Mouse (Mus musculus) gastrocnemius, postnatal 25 days (tissue): ENCODE measurements around the gene Cdc25a. TPM values are rescaled to one million over a fixed set of nuclear protein-coding genes. Genes with fewer than 3 reads are reported as not detected.
A peak's percentile ranks its signal among the peaks of the same experiment; 100 is the strongest.

Experiments
- DNase-seq: peaks from one replicate; pipeline ENCODE4 v3.0.0; 2022
- long read RNA-seq, 2 experiments: library from polyadenylated mRNA; stranded (forward); transcript quantifications; one replicate each; pipeline ENCODE4 v2.0.0; 2021
- total RNA-seq, 2 experiments: library from RNA; stranded (reverse); gene quantifications; 1 replicate in 1 of 2; 2 replicates in 1 of 2; pipeline ENCODE4 v1.2.3; 2021

Gene Cdc25a
- total RNA-seq, result 1 to 10 TPM; 3.6 to 3.7 TPM
- long read RNA-seq, experiment 1, partial matches to known transcripts, result 1 of 5 reads
- long read RNA-seq, experiment 1, other reads (novel, unspliced or antisense), result 1 of 5 reads
- long read RNA-seq, experiment 2, partial matches to known transcripts, result 1 of 7 reads
- long read RNA-seq, experiment 2, other reads (novel, unspliced or antisense), result 2 of 7 reads

- peak; percentile 98 for DNase-seq
These were observed at the start of gene Cdc25a for GRCm38 (mm10) chr9:109874797-109875691. Cdc25a (plus strand) TSS chr9:109875579.

DNA sequence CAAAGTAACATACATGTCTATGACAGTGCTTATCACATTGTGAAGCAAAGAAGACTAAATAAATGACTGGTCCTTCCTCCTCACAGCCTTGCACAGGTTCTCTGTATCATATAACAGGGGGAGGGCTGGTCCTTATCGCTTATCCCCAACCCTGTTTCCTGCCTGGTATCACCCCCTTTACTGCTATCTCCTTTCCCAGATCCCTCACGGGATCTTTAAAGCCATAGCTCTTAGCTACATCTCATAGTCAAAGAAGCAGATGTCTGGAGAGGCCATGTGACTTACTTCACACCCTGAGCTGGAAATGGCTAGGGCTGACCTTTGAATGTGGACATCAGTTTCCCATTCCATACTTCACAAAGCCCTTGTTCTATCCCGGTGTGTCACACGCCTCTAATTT is 49.6 kb upstream of the Cdc25a start:
- DNase-seq, result no peak

GRCm38 (mm10) chr9:109826181-109826580 is 49.2 kb upstream of the Cdc25a start:
- no peak for DNase-seq

DNA sequence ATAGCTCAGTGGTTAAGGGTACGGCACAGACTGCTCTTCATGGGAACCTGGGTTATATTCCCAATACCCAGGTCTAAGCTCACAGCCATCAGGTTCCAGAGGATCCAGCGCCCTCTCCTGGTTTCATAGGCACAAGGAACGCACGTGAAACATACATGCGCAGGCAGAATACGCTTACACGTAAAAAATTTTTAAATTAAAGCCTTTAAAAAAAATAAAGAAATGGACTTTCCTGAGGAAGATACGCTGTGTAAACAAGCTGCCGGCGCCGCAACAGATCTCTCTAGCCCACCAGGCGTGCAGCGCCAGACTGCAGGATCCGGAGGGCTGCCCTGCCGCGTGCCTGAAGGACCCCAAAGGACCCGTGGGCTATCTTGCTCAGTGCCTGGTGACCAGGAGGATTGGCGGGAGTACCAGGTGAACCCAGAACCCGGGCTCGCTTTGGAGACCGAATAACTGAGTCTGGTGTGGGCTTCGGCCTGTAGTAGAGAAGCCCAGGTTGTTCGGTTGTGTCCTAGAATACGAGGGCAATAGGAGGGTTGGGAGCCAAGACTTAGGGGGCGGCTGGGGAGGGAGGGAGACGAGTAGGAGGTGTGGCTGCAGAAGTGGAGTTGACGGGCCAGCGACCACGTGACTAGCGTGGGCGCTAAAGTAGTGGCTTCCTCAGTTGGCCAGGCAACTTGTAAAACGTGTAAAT is 42.8 kb upstream of the Cdc25a start, which contains the start of gene Nme6:
Gene Nme6 (plus strand): TSS at position 359 of the 697 bp plus-strand sequence.
- peak; percentile 76 for DNase-seq

- no peak for DNase-seq
These were observed 42.3 kb upstream of the Cdc25a start for GRCm38 (mm10) chr9:109833088-109833412.

DNA sequence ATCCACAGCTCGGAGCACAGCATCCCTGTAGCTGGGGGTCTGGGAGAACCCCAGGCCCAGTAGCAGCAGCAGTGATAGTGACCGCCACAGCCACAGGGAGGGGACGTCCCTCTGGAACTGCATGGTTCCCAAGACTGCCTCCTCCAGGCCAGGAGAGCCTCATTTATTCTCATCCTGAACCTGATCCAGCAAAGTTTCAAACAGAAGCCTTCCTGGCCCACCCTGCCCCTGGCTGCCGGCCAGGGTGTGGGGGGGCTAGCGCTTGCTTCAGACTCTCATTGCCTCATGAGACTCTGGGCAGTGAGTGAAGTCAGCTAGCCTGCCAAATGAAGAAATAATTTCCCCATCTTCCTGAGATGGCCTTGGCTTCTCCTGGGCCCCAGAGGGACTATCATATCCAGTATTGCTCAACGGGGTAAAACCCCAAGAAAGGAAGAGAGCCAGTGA is 26.0 kb upstream of the Cdc25a start, which contains the start of gene Camp:
Gene Camp (minus strand): TSS at position 306 of the 447 bp plus-strand sequence.
- DNase-seq, result peak; percentile 76

DNA sequence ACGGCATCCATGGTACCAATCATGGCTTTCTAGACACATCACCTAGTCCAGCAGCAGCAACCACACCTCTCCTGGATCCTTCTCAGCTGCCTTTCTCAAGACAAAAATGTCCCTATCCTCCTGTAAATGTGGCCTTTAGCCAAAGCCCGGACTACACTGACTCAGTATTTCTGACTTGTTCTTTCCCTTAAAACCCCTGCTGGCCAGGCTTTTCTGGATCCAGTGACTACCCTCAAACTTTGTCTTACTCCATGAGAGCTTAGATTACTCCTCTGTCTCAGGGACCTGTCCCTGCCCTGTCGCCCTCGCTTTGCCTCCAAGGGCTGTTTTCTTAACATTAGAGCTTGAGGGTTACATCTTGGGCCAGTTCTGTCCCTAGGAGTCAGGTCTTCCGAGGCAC is 25.3 kb upstream of the Cdc25a start:
- no peak for DNase-seq

- no peak for DNase-seq
These were observed 21.0 kb upstream of the Cdc25a start for GRCm38 (mm10) chr9:109854341-109854740.

DNA sequence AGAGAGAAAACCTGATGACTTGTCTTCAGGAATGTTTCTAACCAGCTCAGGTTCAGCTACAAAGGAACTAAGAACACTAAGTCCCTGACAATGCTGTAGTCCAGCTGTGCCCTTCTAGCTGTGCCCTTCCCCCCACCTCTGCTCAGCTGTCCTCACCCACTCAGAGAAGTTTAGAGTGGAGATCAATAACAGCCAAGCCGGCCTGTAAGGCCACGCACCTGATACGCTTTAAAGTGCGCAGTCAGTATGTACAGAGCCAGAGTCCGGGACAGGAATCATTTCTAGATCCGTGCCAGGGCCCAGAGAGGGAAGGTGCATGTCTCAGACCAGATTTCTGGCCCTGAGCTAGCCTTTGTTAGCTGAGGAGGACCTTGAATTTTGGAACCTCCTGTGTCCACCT is 19.4 kb upstream of the Cdc25a start:
- no peak for DNase-seq

DNA sequence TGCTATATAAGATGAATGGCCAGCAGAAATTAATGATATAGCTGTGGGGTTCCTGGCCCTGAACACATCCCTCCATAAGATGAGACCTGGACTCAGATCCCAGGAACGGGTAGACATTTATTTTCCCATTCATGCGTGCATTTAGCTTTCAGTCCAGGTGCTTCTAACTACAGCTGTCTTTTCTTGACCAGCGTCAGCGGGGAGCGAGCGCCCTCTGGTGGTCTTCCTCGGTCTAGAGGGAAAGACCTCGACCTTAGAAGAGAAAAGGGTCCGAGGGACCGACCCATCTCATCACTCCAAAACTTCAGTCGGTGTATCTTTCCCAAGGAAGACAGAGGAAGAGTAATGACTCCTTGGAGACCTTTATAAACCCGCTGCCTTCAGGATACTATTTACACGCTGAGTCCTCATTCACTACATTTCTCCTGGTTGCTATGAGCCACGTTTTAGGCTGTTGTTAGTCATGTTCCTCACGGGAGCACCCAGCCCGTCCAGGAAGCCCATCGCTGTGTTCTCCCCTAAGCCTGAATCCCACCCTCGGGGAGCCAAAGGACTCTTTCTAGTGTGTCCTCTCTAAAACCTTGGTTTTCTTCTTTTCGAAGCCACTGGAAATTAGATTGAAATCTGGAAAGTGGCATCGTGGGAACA is 12.9 kb upstream of the Cdc25a start:
- DNase-seq, result peak; percentile 46

- DNase-seq, result no peak
These were observed 12.3 kb upstream of the Cdc25a start for GRCm38 (mm10) chr9:109863085-109863484.

- no peak for DNase-seq
These were observed 9.2 kb upstream of the Cdc25a start for GRCm38 (mm10) chr9:109866218-109866617.

GRCm38 (mm10) chr9:109870983-109871572 is 4.3 kb upstream of the Cdc25a start:
- DNase-seq, result no peak

DNA sequence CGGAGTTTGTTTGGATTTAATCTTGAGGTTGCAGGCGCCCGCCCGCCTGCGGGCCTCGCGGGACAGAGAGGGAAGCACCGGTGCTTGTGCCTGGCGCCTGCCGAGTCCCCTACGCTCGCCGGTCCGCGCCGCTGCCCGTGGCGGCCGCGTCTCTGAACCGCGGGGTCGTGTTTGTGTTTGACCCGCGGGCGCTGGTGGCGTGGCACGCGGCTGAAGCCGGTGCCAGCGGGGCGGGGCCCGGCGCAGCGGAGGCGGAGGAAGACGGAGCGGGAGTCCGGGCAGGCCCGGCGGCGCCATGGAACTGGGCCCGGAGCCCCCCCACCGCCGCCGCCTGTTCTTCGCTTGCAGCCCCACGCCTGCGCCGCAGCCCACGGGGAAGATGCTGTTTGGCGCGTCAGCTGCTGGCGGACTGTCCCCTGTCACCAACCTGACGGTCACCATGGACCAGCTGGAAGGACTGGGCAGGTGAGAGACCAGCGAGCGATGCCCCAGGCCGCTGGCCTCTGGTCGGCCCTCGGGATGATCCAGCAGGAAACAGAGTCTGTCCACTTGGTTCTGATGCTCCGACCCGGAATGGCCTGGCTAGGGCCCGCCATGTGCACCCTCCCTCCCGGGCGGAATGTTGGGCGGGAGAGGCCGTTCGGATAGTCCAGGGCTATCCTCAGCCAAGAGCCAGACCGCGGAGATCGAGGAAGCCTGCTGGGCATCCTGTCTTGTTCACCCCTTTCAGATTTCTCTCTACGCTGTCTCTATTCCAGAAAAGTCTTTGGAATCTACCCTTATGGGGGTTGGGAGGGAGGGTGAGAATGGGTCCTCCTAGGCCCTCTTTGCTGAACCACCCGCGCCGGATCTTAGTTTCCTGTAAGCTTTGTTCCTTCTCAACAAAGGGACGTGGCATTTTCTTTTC is 569 bp downstream of the Cdc25a start:
- DNase-seq, result peak; percentile 79

DNA sequence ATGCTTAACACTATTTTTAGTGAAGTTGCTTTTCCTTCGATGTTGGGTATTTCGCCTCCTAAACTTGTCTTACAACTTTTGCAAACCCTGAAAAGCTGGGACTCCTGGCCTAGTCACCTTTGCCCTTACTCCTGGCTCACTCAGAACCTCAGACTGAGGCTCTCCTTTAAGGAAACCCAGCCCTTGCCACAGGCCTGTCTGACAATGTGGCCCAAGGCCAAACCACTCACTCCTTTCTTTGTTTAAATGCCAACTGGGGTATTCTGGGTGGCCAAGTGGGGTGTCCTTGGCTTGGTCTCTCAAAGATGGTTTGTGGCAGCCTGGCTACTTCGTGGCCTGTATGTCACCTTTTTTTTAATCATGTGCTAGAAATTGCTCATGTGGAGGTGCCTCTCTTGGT is 1.4 kb downstream of the Cdc25a start:
- no peak for DNase-seq

- no peak for DNase-seq
These were observed 2.3 kb downstream of the Cdc25a start for GRCm38 (mm10) chr9:109877666-109878065.

DNA sequence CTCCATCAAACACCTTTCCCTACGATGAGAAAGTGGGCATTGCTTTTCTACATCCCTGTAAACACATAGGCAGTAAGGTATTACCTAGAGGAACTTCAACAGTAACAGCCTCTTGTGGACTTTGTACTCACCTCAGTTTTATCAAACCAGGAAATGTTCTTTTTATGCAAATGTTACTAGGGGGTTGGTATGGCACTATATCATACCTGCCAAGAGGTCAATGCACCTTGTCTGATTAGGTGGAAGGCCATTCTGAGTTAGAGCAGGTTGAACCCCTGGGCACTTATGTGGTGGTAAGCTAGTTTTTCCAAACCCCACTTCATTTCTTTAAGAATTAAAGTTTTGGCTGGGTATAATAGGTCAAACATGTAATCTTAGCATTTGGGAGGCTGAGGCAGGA is 3.9 kb downstream of the Cdc25a start:
- no peak for DNase-seq

DNA sequence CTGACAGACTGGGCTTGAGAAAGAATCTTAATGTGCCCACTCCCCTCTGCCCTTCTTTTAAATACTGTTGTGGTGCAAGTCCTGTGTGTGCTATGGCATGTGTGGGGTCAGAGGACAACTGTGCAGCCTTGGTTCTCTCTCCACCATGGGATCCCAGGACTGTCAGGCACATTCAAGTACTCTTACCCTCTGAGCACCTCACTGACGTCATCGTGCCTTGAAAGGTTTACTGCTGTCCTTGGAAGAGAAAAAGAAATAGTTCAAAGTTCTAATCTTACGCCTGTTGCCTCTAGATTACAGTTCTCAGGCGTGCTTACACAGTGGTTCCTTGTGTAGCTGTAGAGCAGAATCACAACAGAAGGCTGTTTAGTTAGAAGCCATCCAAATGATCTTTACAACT is 10.9 kb downstream of the Cdc25a start:
- DNase-seq, result no peak

GRCm38 (mm10) chr9:109887321-109887720 is 11.9 kb downstream of the Cdc25a start:
- no peak for DNase-seq

DNA sequence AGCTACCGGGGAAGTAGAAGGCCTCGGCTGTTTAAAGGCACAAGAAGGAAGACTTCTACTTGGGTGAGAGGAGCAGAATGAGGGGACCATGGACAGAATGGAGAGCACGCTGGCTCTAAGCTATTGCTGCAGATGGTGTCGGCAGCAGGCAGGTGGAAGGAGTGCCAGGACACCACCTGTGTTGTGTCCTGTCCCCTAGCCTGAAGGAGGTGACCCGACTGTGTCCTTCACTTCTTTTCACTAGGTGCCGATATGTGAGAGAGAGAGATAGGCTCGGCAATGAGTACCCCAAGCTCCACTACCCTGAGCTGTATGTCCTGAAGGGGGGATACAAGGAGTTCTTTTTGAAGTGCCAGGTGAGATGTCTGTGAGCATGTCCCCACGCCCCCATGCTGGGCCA is 16.1 kb downstream of the Cdc25a start:
- DNase-seq, result no peak
